Mouse (Mus musculus) brain, embryonic 14.5 days (tissue): ENCODE data around the gene Tor2a. TPM values are rescaled to one million over a fixed set of nuclear protein-coding genes. Genes with fewer than 3 reads are reported as not detected.
A peak's percentile ranks its signal among the peaks of the same experiment; 100 is the strongest.

ENCODE experiments used
- DNase-seq: peaks from one replicate; pipeline ENCODE4 v3.0.0-alpha.2; 2011; ENCODE audit warnings: low read depth
- CTCF ChIP-seq: fragments of 200-500 bp; IDR thresholded peaks from 2 replicates; pipeline ENCODE4 v1.5.1; 2012; ENCODE audit warnings: inconsistent platforms, mild to moderate bottlenecking, moderate library complexity, borderline replicate concordance; ENCODE audit not compliant: insufficient read depth, insufficient read length; ENCODE audit errors: extremely low read depth
- POLR2A ChIP-seq: fragments of 200-500 bp; IDR thresholded peaks from 2 replicates; pipeline ENCODE4 v1.6.1; 2012; ENCODE audit warnings: mild to moderate bottlenecking, inconsistent platforms, borderline replicate concordance; ENCODE audit not compliant: poor library complexity, insufficient read depth, insufficient read length, severe bottlenecking; ENCODE audit errors: extremely low read depth
- polyA plus RNA-seq: library from polyadenylated mRNA; depleted of rRNA; stranded (reverse); fragments of >200 nt; gene quantifications from 2 replicates; pipeline ENCODE4 v1.2.3, GENCODE M21; 2012

Gene Tor2a
- polyA plus RNA-seq, 1 experiment = 60.6 TPM

DNA sequence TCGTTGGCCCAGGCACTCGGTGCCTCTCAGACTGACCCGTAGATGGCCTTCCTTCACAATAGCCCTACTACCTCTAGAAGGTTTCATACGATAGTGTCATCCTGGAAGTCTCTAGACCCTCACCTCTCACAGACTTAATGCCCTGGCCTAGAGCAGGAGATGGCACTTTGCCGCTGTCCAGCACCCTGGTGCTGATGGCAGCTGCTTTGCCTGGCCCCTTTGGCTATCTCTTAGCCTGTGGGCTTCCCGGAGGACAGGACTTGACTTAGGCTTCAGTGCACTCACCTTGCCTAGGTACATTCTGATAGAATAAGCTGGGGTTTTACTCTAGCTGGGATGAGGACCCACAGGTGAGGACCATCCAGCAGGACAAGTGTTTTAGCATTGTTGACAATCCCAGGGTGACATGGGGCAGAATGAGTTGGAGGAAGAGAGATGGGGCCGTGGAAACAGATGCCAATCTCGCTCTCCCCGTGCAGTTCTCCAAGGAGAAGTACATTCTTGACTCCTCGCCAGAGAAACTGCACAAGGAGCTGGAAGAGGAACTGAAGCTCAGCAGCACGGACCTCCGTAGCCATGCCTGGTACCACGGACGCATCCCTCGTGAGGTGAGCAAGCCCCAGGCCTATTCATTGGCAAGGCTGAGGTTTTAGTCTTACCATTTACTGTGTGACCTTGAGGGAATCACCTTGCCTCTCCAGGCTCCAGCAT, 12.6 kb upstream of the Tor2a start:
- no peak for TF ChIP-seq POLR2A
- TF ChIP-seq CTCF = no peak
- no peak for DNase-seq

DNA sequence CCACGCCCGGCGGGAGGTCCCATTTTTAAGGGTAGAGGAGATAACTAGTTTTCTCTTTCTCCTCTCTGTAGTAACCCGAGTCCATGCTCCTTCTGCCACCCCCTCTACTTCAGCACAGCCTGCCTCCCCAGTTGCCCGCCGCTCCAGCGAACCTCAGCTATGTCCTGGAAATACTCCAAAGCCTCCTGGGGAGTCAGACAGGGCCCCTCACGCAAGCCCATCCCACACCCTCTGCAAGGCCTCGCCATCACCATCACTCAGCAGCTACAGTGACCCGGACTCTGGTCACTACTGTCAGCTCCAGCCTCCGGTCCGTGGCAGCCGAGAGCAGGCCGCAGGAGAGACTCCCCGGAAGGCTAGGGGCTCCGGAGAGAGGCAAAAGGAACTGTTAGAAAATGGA, 8.0 kb upstream of the Tor2a start:
- TF ChIP-seq POLR2A (no peak), CTCF (no peak)
- DNase-seq = no peak

DNA sequence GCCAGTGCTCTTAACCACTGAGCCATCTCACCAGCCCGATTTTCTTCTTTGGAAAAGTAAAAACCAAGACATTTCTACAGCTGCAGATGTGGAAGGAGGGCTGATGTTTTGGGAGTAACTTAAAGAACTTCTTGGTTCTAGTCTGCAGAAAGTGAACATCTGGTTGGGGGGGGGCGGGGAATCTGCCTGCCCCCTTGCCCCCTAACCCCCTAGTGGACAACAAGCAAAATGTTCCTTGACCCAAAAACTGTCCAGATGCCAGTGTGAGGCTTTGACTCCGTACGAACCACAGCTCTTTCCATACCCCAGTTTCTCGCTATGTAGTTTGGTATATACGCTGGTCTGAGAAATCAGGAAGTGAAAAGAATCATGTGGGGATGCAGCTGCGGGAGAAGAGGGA, 6.8 kb upstream of the Tor2a start:
- no peak for DNase-seq
- TF ChIP-seq CTCF (no peak), POLR2A (no peak)

DNA sequence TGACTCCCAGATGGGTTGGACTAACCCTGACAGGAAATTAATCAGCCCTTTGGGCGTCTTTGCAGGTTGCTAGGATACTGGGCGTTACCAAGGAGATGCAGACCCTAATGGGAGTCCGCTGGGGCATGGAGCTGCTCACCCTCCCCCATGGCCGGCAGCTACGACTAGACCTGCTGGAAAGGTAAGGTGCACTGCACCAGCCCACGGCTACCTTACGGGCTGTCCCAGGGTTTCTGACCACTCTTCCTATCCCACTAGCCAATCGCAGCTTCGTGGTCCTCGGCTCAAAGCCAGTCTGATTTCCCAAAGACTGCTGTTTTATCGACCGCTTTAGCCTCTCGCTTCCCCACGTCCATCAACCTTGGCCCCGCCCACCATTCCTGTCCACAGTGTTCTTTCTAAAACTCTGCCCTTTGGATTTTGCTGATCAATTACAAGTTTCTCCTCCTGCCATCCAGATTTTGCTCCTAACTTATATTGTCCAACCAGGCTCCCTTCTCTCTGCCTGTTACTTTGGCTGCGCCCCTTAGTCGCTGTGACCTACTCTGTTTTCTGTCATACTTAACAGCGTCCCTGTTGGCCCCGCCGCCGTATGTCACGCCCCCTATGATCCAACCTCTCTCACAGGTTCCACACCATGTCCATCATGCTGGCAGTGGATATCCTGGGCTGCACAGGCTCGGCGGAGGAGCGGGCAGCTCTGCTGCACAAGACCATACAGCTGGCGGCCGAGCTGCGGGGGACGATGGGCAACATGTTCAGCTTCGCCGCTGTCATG, 6.0 kb upstream of the Tor2a start:
- no peak for TF ChIP-seq CTCF
- TF ChIP-seq POLR2A = no peak
- peak; percentile 85 for DNase-seq

DNA sequence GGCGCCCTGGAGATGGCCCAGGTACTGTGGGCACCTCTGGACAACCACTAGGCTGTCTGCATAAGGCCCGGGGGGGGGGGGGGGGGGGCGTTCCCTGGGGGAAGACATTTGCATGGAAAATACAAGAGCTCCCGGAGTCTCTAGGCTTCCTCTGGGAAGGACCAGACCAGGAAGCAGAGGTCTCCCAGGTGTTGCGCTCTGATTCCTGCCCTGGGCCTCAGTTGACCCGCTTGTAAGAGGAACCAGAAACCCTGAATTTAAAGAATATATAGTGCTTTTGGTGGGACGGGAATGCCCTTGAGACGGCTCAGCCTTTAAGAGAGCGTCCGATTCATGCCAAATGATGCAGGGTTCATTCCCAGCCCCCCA, 5.4 kb upstream of the Tor2a start:
- no peak for DNase-seq
- TF ChIP-seq CTCF = no peak
- TF ChIP-seq POLR2A = no peak

DNA sequence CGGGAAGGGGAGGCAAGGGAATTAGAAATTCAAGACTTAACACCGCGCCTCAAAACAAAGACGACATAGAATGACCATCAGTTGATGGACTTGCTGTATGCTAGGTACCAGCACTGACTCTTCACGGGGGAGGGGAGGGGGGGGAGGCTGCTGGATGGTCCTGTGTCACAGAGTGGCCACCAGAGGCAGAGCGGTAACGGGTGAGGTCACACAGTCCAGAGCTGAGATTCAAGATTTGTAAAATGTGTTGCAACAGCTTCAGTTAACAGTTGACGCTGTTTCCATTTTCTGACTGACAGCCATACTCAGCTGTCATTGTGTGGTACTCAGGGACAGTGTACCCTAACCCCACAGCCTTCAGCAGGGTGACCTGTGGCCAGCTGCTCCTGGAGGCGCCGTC, 4.9 kb upstream of the Tor2a start:
- TF ChIP-seq CTCF = no peak
- TF ChIP-seq POLR2A = no peak
- DNase-seq = peak; percentile 10

DNA sequence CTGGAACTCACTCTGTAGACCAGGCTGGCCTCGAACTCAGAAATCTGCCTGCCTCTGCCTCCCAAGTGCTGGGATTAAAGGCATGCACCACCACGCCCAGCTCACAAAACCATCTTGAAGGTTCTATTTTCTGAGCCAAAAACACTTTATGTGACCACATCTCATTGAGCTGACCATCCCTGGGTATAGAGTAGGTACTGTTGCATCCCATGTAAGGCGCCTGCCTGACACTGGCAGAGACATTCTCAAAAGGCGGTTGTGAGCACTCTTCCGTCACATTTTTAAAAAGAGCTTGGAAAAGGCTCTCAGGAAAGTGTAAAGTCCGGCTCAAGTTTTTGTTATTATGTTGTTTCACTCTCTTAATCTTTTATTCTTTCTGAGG, 369 bp upstream of the Tor2a start:
- TF ChIP-seq CTCF (no peak), POLR2A (no peak)
- no peak for DNase-seq

DNA sequence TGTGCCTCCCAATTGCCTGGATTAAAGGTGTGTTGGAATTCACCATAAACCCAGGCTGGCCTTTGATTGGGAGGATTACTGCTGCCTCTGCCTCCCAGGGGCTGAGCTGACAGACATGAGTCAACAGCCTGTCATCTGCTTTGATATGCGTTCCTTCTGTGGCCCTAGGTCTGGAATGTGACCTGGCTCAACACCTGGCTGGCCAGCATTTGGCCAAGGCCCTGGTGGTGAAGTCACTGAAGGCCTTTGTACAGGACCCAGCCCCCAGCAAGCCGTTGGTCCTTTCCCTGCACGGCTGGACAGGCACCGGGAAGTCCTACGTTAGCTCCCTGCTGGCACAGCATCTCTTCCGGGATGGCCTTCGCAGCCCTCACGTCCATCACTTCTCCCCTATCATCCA, 1.5 kb downstream of the Tor2a start:
- no peak for DNase-seq
- TF ChIP-seq POLR2A (no peak), CTCF (no peak)

DNA sequence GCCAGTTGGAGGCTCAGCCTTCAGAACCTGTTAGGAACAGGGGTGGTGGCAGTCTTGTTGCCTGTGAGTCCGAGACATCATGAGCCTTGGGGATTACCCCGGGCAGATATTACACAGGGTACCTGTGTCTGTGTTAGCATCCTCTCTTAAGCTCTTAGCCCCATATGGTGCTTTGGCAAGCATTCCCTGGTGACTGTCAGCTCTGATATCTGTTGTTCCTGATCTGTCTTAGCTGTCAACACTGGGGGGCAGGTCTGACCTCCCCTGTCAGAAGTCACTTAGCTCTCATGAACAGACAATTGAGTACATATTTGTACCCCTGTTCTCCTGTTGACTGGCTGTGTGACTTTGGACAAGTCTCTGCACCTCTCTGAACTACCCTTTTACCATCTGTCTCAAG, 2.0 kb downstream of the Tor2a start:
- DNase-seq = peak; percentile 32
- no peak for TF ChIP-seq POLR2A

DNA sequence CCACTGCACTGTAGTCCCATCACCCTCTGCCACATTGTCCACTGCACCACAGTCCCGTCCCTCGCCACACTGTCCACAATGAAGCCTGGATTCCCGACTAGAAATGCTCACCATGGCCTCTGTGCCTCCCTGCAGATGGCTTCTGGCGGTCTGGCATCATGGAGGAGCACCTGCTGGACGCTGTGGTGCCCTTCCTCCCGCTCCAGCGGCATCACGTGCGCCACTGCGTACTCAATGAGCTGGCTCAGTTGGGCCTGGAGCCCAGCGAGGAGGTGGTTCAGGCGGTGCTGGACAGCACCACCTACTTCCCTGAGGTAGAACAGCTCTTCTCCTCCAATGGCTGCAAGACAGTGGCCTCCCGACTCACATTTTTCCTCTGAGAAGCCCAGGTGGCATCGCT, 4.3 kb downstream of the Tor2a start:
- TF ChIP-seq CTCF = no peak
- no peak for TF ChIP-seq POLR2A
- no peak for DNase-seq

DNA sequence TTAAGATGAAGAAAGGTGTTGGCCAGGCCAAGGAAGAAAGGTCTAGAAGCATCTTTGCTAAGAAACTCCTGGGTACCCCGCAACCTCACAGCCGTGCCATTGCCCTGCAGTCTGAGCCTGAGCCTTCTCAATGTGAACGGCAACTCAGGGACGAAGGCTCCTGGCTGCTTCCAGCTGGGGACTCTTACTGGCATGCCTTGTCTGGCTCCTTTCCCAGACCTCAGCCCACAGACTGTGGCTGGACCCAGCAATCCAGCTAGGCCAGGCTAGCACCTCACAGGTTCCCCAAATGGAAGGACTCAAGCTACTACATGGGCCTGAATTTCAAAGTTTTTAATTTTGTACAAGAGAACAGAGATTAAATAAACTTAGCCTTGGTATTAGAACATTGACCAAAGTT, 4.8 kb downstream of the Tor2a start:
- no peak for TF ChIP-seq POLR2A
- TF ChIP-seq CTCF = no peak
- no peak for DNase-seq

DNA sequence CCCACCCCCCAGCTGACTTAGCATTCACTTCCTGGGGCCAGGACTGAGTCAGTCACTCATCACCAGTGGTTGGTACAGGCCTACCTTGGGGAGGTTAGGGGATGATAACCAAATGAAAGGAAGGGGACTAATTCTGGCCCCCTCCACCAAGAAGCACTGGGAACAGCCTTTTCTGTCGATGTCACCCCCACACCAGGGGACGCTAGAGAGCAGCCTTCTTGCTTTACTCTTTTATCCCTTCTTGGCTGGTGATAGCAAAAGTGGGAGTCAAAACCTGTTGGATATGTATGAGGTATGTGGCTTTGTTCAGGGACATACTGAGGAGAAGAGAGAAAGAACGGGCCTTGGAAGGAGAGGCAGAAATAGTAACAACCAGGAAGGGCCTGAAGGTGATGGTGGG, 6.3 kb downstream of the Tor2a start:
- no peak for DNase-seq
- TF ChIP-seq POLR2A (no peak), CTCF (peak; percentile 12; the same call in 1 of the 2 replicates)
